Mouse (Mus musculus) G1E (cell line): ENCODE data around the gene Akap7. TPM values are rescaled to one million over a fixed set of nuclear protein-coding genes. Genes with fewer than 3 reads are reported as not detected.
"Not testable (repeated sequence)": the region's sequence is repeated elsewhere in the genome, so short reads cannot be mapped to it uniquely, and the experiment has no call there.

ENCODE experiments used
- ATAC-seq: 2 replicates; pipeline ENCODE4 v1.8.0; 2016; ENCODE audit warnings: mild to moderate bottlenecking; ENCODE audit not compliant: insufficient number of reproducible peaks, poor library complexity, low FRiP score, severe bottlenecking; ENCODE audit errors: extremely low read depth
- DNase-seq: peaks from one replicate; pipeline ENCODE4 v3.0.0; 2012; ENCODE audit warnings: low spot score
- H3K27me3 ChIP-seq: 2 replicates; pipeline ENCODE4 v1.6.1; 2012; ENCODE audit warnings: mild to moderate bottlenecking, low read length, inconsistent platforms; ENCODE audit not compliant: insufficient read depth
- H3K36me3 ChIP-seq: replicated peaks from 2 replicates; pipeline ENCODE3; 2012; ENCODE audit warnings: mild to moderate bottlenecking, inconsistent platforms
- H3K4me1 ChIP-seq: 2 replicates; pipeline ENCODE4 v1.6.1; 2012; ENCODE audit warnings: low read depth, low read length, inconsistent platforms, mixed read lengths; ENCODE audit not compliant: insufficient read depth
- H3K4me3 ChIP-seq: 2 replicates; pipeline ENCODE4 v1.5.1; 2012; ENCODE audit warnings: low read depth, mild to moderate bottlenecking, inconsistent platforms, low read length, moderate library complexity, mixed read lengths
- H3K9me3 ChIP-seq: replicated peaks from 2 replicates; pipeline ENCODE4 v1.6.1; 2012; ENCODE audit warnings: inconsistent platforms
- CTCF ChIP-seq: IDR thresholded peaks from 2 replicates; pipeline ENCODE4 v1.5.1; 2012; ENCODE audit warnings: low read depth, low read length, inconsistent platforms, mixed read lengths
- GATA1 ChIP-seq: IDR thresholded peaks from 2 replicates; pipeline ENCODE4 v1.6.1; 2012; ENCODE audit warnings: borderline replicate concordance, low read length, inconsistent platforms, mixed read lengths
- GATA2 ChIP-seq: IDR thresholded peaks from 2 replicates; pipeline ENCODE4 v1.6.1; 2012; ENCODE audit warnings: low read depth, low read length, inconsistent platforms, borderline replicate concordance
- POLR2AphosphoS5 ChIP-seq: IDR thresholded peaks from 2 replicates; pipeline ENCODE4 v1.6.1; 2012; ENCODE audit warnings: low read depth, low read length, inconsistent platforms; ENCODE audit not compliant: insufficient replicate concordance
- TAL1 ChIP-seq: conservative IDR thresholded peaks from 2 replicates; pipeline ENCODE4 v1.6.1; 2012; ENCODE audit warnings: low read depth, low read length, inconsistent platforms, mixed read lengths
- polyA plus RNA-seq: library from polyadenylated mRNA; stranded (reverse); fragments of >175 nt; gene quantifications from 2 replicates; pipeline ENCODE4 v1.2.3, GENCODE M21; 2012
- total RNA-seq, 2 experiments: library from RNA; stranded (forward) in 1 of 2; stranded (reverse) in 1 of 2; fragments of 200-1000 nt in 1 of 2; fragments of >200 nt in 1 of 2; fragmentation: Nextera tagmentation in 1 of 2; gene quantifications; 2 replicates each; pipeline ENCODE4 v1.2.3; 2014 to 2017

Gene Akap7
- total and polyA plus RNA-seq, 3 experiments = 0.27 TPM; not detected in 2

GRCm38 (mm10) chr10:25191166-25191565 lies 116.5 kb downstream of the Akap7 start:
- H3K9me3 ChIP-seq = no peaks in the 10 kb centered on the region
- 0 out of 2 replicates have a peak, but pooled peaks cover 2% of the 10 kb centered on the region for H3K27me3 ChIP-seq
- DNase-seq (no peak), ATAC-seq (no peak)
- no peaks in the 10 kb centered on the region for H3K36me3 ChIP-seq
- H3K4me1 ChIP-seq = peaks cover 27% of the 10 kb centered on the region
- TF ChIP-seq POLR2AphosphoS5 (no peak), TAL1 (no peak), CTCF (no peak), GATA1 (no peak), GATA2 (no peak)
- no peak overlapping the region for H3K4me3 ChIP-seq

- H3K4me1 ChIP-seq = peaks cover 25% of the 10 kb centered on the region
- not testable (repeated sequence) for ATAC-seq, H3K4me3 ChIP-seq, H3K36me3 ChIP-seq, H3K9me3 ChIP-seq, H3K27me3 ChIP-seq, DNase-seq
Observed at GRCm38 (mm10) chr10:25186240-25186639, 121.4 kb downstream of the Akap7 start.

DNA sequence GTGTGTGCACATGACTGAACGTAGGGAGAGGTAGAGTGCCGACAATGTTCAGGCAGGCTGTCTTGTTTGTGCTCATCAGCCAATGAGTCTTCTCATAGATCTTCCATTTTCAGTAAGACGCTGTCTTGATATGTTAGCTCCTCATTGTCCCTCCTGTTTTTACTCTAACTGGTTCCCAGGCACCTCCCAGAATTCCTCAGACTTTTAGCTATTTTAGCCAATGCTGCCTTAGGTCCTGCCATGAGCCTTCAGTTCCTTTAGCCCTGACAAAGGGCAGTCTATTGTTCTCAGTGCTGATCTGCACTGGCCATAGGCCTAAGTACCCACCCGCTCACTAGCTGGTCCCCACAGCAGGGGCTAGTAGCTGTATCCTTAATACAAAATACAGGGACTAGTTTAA lies 122.0 kb downstream of the Akap7 start:
- Histone ChIP-seq H3K36me3 (no peaks in the 10 kb centered on the region), H3K4me1 (peaks cover 25% of the 10 kb centered on the region), H3K27me3 (peaks cover 7% of the 10 kb centered on the region; the same call in 1 of the 2 replicates), H3K4me3 (no peak overlapping the region), H3K9me3 (no peaks in the 10 kb centered on the region)
- TF ChIP-seq CTCF (no peak), GATA2 (no peak), POLR2AphosphoS5 (no peak), TAL1 (no peak), GATA1 (no peak)
- no peak for DNase-seq
- ATAC-seq = no peak

DNA sequence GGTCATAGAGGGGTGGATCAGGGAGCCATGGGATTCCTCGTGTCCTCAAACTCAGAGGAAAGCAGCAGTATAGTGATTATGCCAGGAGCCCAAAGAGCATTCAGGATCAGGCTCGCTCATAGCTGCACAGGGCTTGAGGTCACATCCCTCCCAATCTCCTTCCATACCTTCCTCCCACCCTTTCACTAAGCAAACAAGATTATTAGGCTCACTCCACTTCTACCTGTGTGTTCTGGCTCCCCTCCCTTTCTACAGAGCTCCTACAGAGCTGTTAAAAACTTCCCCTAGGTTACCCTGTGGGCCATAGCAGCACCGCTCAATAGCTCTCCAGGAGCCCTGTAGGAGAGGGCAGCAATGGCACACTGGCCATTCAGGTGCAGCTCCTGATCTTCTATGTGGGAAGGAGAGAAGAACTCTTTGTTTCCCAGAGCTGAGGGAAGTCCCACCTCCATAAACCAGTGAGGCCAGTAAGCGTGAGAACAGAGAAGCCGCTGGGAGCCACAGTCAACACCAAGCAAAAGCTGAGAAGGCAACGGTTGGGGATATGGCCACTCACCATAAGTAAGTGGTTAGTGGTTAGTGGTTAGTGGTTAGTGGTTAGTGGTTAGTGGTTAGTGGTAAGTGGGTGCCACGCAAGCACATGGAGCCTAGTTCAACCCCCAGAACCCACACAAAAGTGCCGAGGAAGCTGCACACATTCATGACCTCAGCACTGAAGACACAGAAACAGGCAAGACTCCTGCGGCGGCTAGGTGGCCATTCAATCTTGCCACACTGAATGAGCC lies 122.7 kb downstream of the Akap7 start:
- DNase-seq (no peak), ATAC-seq (no peak)
- Histone ChIP-seq H3K27me3 (peaks cover 7% of the 10 kb centered on the region; the same call in 1 of the 2 replicates), H3K4me1 (peaks cover 25% of the 10 kb centered on the region), H3K4me3 (no peak overlapping the region), H3K36me3 (no peaks in the 10 kb centered on the region), H3K9me3 (no peaks in the 10 kb centered on the region)
- TF ChIP-seq POLR2AphosphoS5 (no peak), GATA2 (no peak), CTCF (no peak), GATA1 (no peak), TAL1 (no peak)

DNA sequence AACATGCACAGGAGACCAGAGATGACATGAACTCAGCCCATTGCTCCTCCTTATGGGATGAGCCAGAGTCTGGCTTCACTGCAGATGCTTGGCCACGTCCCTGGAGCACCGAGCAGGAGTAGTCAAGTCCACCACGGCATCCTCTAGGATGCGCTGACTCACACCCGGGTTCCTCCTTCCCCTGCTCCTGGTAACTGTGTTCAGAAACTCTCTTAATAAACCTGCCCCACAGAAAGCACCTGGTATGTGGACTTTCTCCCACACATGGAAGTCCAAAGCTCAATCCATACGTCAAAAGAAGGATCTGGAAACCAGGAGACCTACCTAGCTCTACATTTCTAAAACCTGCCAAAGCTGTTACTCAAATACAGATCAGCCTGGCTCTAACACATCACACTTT lies 124.4 kb downstream of the Akap7 start:
- no peak for ATAC-seq
- Histone ChIP-seq H3K9me3 (no peaks in the 10 kb centered on the region), H3K36me3 (no peaks in the 10 kb centered on the region), H3K27me3 (peaks cover 7% of the 10 kb centered on the region), H3K4me3 (no peak overlapping the region), H3K4me1 (peaks cover 25% of the 10 kb centered on the region)
- DNase-seq = no peak
- no peak for TF ChIP-seq GATA2
- TF ChIP-seq GATA1 = no peak
- no peak for TF ChIP-seq TAL1
- TF ChIP-seq CTCF = no peak
- no peak for TF ChIP-seq POLR2AphosphoS5

DNA sequence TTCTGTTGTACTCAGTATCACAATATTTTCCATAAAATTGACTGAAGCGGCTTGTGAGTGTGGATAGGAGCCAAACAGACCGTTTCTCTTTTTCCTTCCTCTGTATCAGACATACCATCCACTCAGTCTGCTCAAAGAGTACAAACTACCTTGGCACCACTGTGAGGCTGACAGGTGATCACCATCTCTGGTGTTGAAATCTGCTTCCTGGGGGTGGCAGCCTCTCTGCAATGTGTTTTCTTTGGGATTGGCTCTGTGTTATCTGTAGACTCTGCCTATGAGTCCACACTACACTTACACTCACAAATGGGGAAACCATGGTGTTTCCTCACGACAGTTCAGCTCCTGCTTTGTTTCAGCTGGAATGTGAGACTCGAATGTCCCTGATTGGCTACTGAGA lies 128.6 kb downstream of the Akap7 start:
- no peaks in the 10 kb centered on the region for H3K36me3 ChIP-seq
- H3K9me3 ChIP-seq = no peaks in the 10 kb centered on the region
- H3K27me3 ChIP-seq = peaks cover 18% of the 10 kb centered on the region
- no peak overlapping the region for H3K4me3 ChIP-seq
- H3K4me1 ChIP-seq = peaks cover 4% of the 10 kb centered on the region
- DNase-seq (no peak), ATAC-seq (no peak)
- no peak for TF ChIP-seq GATA1
- TF ChIP-seq GATA2 = no peak
- no peak for TF ChIP-seq TAL1
- no peak for TF ChIP-seq CTCF
- TF ChIP-seq POLR2AphosphoS5 = no peak
